ENCODE assay signal across 8 mouse cellular contexts in genomic region chr8:107116023-107116422, GRCm38 (mm10). TPM values are rescaled to one million over a fixed set of nuclear protein-coding genes. Genes with fewer than 3 reads are reported as not detected.
DNase-seq lines count a peak whose midpoint lies in the region; ATAC-seq and TF ChIP-seq lines count a peak whose summit lies in the region.

No protein-coding gene starts in this region.

- peaks cover 63% of the 10 kb centered on the region for H3K4me1 ChIP-seq in kidney, embryonic 15.5 days
- peaks cover 23% of the 10 kb centered on the region for H3K4me1 ChIP-seq in limb, embryonic 14.5 days (ENCODE audit: control insufficient read depth, insufficient read depth, low read length)
- no peaks in the 10 kb centered on the region for H3K4me1 ChIP-seq in neural tube, embryonic 11.5 days (ENCODE audit: control insufficient read depth, insufficient read depth, low read length)
- no peaks in the 10 kb centered on the region for H3K4me1 ChIP-seq in stomach, postnatal 0 days (replicated peaks; ENCODE audit: control insufficient read depth, insufficient read depth)

- H3K4me2 ChIP-seq in kidney, embryonic 15.5 days: peak overlapping the region; percentile 7
- no peak overlapping the region for H3K4me2 ChIP-seq in limb, embryonic 14.5 days (replicated peaks; ENCODE audit: low read depth, low read length, severe bottlenecking)
- H3K4me2 ChIP-seq in neural tube, embryonic 11.5 days (ENCODE audit: low read depth): no peak overlapping the region
- no peak overlapping the region for H3K4me2 ChIP-seq in stomach, postnatal 0 days (replicated peaks; ENCODE audit: low read depth)

- H3K27ac ChIP-seq in kidney, embryonic 15.5 days: peak overlapping the region; percentile 87
- no peak overlapping the region for H3K27ac ChIP-seq in limb, embryonic 14.5 days (replicated peaks; ENCODE audit: low read depth, low read length)
- no peak overlapping the region for H3K27ac ChIP-seq in neural tube, embryonic 11.5 days (ENCODE audit: low read depth, low read length)
- H3K27ac ChIP-seq in stomach, postnatal 0 days (replicated peaks): no peak overlapping the region

- no peak for TF ChIP-seq POLR2A in limb, embryonic 14.5 days (IDR thresholded peaks at IDR 0.05; ENCODE audit: borderline replicate concordance, extremely low read depth, insufficient read depth, insufficient read length)

- H3K4me3 ChIP-seq in kidney, embryonic 15.5 days (replicated peaks): no peak overlapping the region
- no peak overlapping the region for H3K4me3 ChIP-seq in limb, embryonic 14.5 days (replicated peaks; ENCODE audit: low read length)
- H3K4me3 ChIP-seq in neural tube, embryonic 11.5 days (ENCODE audit: low read depth, low read length): no peak overlapping the region
- no peak overlapping the region for H3K4me3 ChIP-seq in stomach, postnatal 0 days (ENCODE audit: low read depth, low read length)

- no peak for TF ChIP-seq EP300 in stomach, postnatal 0 days (optimal IDR thresholded peaks at IDR 0.05)

- no peaks in the 10 kb centered on the region for H3K9me3 ChIP-seq in kidney, embryonic 15.5 days (replicated peaks)
- no peaks in the 10 kb centered on the region for H3K9me3 ChIP-seq in limb, embryonic 14.5 days (ENCODE audit: control insufficient read depth, low read length)
- H3K9me3 ChIP-seq in neural tube, embryonic 11.5 days (ENCODE audit: control insufficient read depth, low read length): no peaks in the 10 kb centered on the region
- no peaks in the 10 kb centered on the region for H3K9me3 ChIP-seq in stomach, postnatal 0 days (ENCODE audit: control insufficient read depth, low read length)

- DNase-seq in 416B (ENCODE audit: low read depth) (peak; percentile 92), NIH3T3 (ENCODE audit: low read depth) (peak; percentile 94)
- peak; percentile 92 for DNase-seq in cerebellum, postnatal 14 days
- peak; percentile 73 for DNase-seq in gastrocnemius, adult 8-10 months (ENCODE audit: low spot score in 2 of 2)
- DNase-seq in limb, embryonic 14.5 days (ENCODE audit: low spot score): peak; percentile 77
- peak; percentile 74 for DNase-seq in neural tube, embryonic 11.5 days (ENCODE audit: low spot score)
- peak; percentile 78 for DNase-seq in stomach, postnatal 0 days (ENCODE audit: low spot score)

- H3K36me3 ChIP-seq in kidney, embryonic 15.5 days: no peaks in the 10 kb centered on the region
- H3K36me3 ChIP-seq in limb, embryonic 14.5 days (ENCODE audit: control insufficient read depth, insufficient read depth, low read length): no peaks in the 10 kb centered on the region
- no peaks in the 10 kb centered on the region for H3K36me3 ChIP-seq in neural tube, embryonic 11.5 days (ENCODE audit: control insufficient read depth, insufficient read depth, low read length)
- no peaks in the 10 kb centered on the region for H3K36me3 ChIP-seq in stomach, postnatal 0 days (ENCODE audit: control insufficient read depth, insufficient read depth, low read length)

- WGBS in kidney, embryonic 15.5 days: 9% methylated on average over 11 of the region's 11 CpGs
- 15% methylated on average over 11 of the region's 11 CpGs for WGBS in limb, embryonic 14.5 days
- 18% methylated on average over 11 of the region's 11 CpGs for WGBS in neural tube, embryonic 11.5 days
- 4% methylated on average over 11 of the region's 11 CpGs for WGBS in stomach, postnatal 0 days

- no peaks in the 10 kb centered on the region for H3K27me3 ChIP-seq in kidney, embryonic 15.5 days
- no peaks in the 10 kb centered on the region for H3K27me3 ChIP-seq in limb, embryonic 14.5 days (ENCODE audit: control insufficient read depth, insufficient read depth, low read length)
- no peaks in the 10 kb centered on the region for H3K27me3 ChIP-seq in neural tube, embryonic 11.5 days (ENCODE audit: control insufficient read depth, insufficient read depth, low read length)
- H3K27me3 ChIP-seq in stomach, postnatal 0 days (ENCODE audit: control insufficient read depth, insufficient read depth, low read length): no peaks in the 10 kb centered on the region

- ATAC-seq in kidney, embryonic 15.5 days (replicated peaks; ENCODE audit: low FRiP score): 0 out of 2 replicates have a peak, but pooled peaks have one; percentile 43
- ATAC-seq in limb, embryonic 14.5 days (ENCODE audit: low FRiP score, low read depth): peak; percentile 39; the same call in 1 of the 2 replicates
- no peak for ATAC-seq in neural tube, embryonic 11.5 days (ENCODE audit: insufficient read depth, low FRiP score, low TSS enrichment)
- peak; percentile 63 for ATAC-seq in stomach, postnatal 0 days (ENCODE audit: low FRiP score, low TSS enrichment)

- TF ChIP-seq CTCF in stomach, postnatal 0 days (IDR thresholded peaks at IDR 0.05; ENCODE audit: low read depth): peak; percentile 84

- H3K9ac ChIP-seq in kidney, embryonic 15.5 days: no peak overlapping the region
- no peak overlapping the region for H3K9ac ChIP-seq in limb, embryonic 14.5 days (ENCODE audit: low read depth, low read length, severe bottlenecking)
- no peak overlapping the region for H3K9ac ChIP-seq in neural tube, embryonic 11.5 days (ENCODE audit: low read length)
- H3K9ac ChIP-seq in stomach, postnatal 0 days (ENCODE audit: low read length): no peak overlapping the region

RNA-seq across cellular contexts. Expression of gene Terf2, which starts 19.7 kb away (rescaled TPM):
- 10 to 100 TPM; 13.1 to 17.6 (median 14.7) TPM for total RNA-seq in gastrocnemius, adult 8-10 months (2022)
- polyA plus RNA-seq in kidney, embryonic 15.5 days (2015; fragmentation: Nextera tagmentation; extraction: Ambion mirVana): 17.5 and 18.2 TPM in 2 replicates
- polyA plus RNA-seq in limb, embryonic 14.5 days (2012; rRNA removed): 34.9 and 39.0 TPM in 2 replicates
- polyA plus RNA-seq in limb, embryonic 14.5 days (2014; fragmentation: Nextera tagmentation; extraction: Ambion mirVana): 15.1 and 18.5 TPM in 2 replicates
- polyA plus RNA-seq in neural tube, embryonic 11.5 days (2014; fragmentation: Nextera tagmentation; extraction: Ambion mirVana): 15.0 and 15.5 TPM in 2 replicates
- polyA plus RNA-seq in stomach, postnatal 0 days (2015; fragmentation: Nextera tagmentation; extraction: Ambion mirVana): 12.1 and 12.7 TPM in 2 replicates

RNA-seq across cellular contexts. Expression of gene Cyb5b, which starts 34.4 kb away (rescaled TPM):
- 10 to 100 TPM; 28.2 to 39.7 (median 34.2) TPM for total RNA-seq in gastrocnemius, adult 8-10 months (2022)
- polyA plus RNA-seq in kidney, embryonic 15.5 days (2015; fragmentation: Nextera tagmentation; extraction: Ambion mirVana): 131 and 133 TPM in 2 replicates
- 57.2 and 60.3 TPM in 2 replicates for polyA plus RNA-seq in limb, embryonic 14.5 days (2012; rRNA removed)
- polyA plus RNA-seq in limb, embryonic 14.5 days (2014; fragmentation: Nextera tagmentation; extraction: Ambion mirVana): 82.3 and 83.5 TPM in 2 replicates
- 164 and 165 TPM in 2 replicates for polyA plus RNA-seq in neural tube, embryonic 11.5 days (2014; fragmentation: Nextera tagmentation; extraction: Ambion mirVana)
- 52.6 and 52.9 TPM in 2 replicates for polyA plus RNA-seq in stomach, postnatal 0 days (2015; fragmentation: Nextera tagmentation; extraction: Ambion mirVana)

RNA-seq across cellular contexts. Expression of gene Tmed6, which starts 50.6 kb away (rescaled TPM):
- not detected for total RNA-seq in gastrocnemius, adult 8-10 months (2022)
- polyA plus RNA-seq in kidney, embryonic 15.5 days (2015; fragmentation: Nextera tagmentation; extraction: Ambion mirVana): 23.2 and 23.8 TPM in 2 replicates
- not detected in 2 replicates for polyA plus RNA-seq in limb, embryonic 14.5 days (2012; rRNA removed)
- polyA plus RNA-seq in limb, embryonic 14.5 days (2014; fragmentation: Nextera tagmentation; extraction: Ambion mirVana): not detected in 2 replicates
- not detected in 2 replicates for polyA plus RNA-seq in neural tube, embryonic 11.5 days (2014; fragmentation: Nextera tagmentation; extraction: Ambion mirVana)
- 79.6 and 81.7 TPM in 2 replicates for polyA plus RNA-seq in stomach, postnatal 0 days (2015; fragmentation: Nextera tagmentation; extraction: Ambion mirVana)

RNA-seq across cellular contexts. Expression of gene Nip7, which starts 59.3 kb away (rescaled TPM):
- 10 to 100 TPM; 15.2 to 22.6 (median 19.1) TPM for total RNA-seq in gastrocnemius, adult 8-10 months (2022)
- polyA plus RNA-seq in kidney, embryonic 15.5 days (2015; fragmentation: Nextera tagmentation; extraction: Ambion mirVana): 92.7 and 97.7 TPM in 2 replicates
- 54.9 and 123 TPM in 2 replicates for polyA plus RNA-seq in limb, embryonic 14.5 days (2012; rRNA removed)
- polyA plus RNA-seq in limb, embryonic 14.5 days (2014; fragmentation: Nextera tagmentation; extraction: Ambion mirVana): 99.0 and 103 TPM in 2 replicates
- polyA plus RNA-seq in neural tube, embryonic 11.5 days (2014; fragmentation: Nextera tagmentation; extraction: Ambion mirVana): 86.1 and 88.8 TPM in 2 replicates
- polyA plus RNA-seq in stomach, postnatal 0 days (2015; fragmentation: Nextera tagmentation; extraction: Ambion mirVana): 49.5 and 49.9 TPM in 2 replicates

RNA-seq across cellular contexts. Expression of gene Cog8, which starts 59.5 kb away (rescaled TPM):
- 10 to 100 TPM; 15.8 to 21.7 (median 19.5) TPM for total RNA-seq in gastrocnemius, adult 8-10 months (2022)
- polyA plus RNA-seq in kidney, embryonic 15.5 days (2015; fragmentation: Nextera tagmentation; extraction: Ambion mirVana): 38.2 and 40.1 TPM in 2 replicates
- polyA plus RNA-seq in limb, embryonic 14.5 days (2012; rRNA removed): 56.7 and 68.1 TPM in 2 replicates
- 37.8 and 40.9 TPM in 2 replicates for polyA plus RNA-seq in limb, embryonic 14.5 days (2014; fragmentation: Nextera tagmentation; extraction: Ambion mirVana)
- 42.4 and 42.8 TPM in 2 replicates for polyA plus RNA-seq in neural tube, embryonic 11.5 days (2014; fragmentation: Nextera tagmentation; extraction: Ambion mirVana)
- 22.2 and 24.1 TPM in 2 replicates for polyA plus RNA-seq in stomach, postnatal 0 days (2015; fragmentation: Nextera tagmentation; extraction: Ambion mirVana)

Comparison
In these comparisons a context has a peak if more than half of its experiments do, and no peak if none do; other contexts are left out.
1. RNA of gene Tmed6, which starts 50.6 kb away (polyA plus RNA-seq): 79.6 to 81.7 TPM in stomach, postnatal 0 days and 23.2 to 23.8 TPM in kidney, embryonic 15.5 days; not detected in limb, embryonic 14.5 days and not detected in neural tube, embryonic 11.5 days; every median in the first group is over 10 times any median in the second.
2. Peak in every context shown above with its lines, with median percentiles within 50 percentile points of each other: DNase-seq.